Mouse (Mus musculus) limb, embryonic 12.5 days (tissue): ENCODE measurements at regions not wholly inside any gene's neighbourhood (a gene's known extent, or its start where the extent isn't known, plus 50 kb on each side); places are given as distances from the start of the nearest gene placed in this dataset.

Experiments
- ATAC-seq: fragments of 200-750 bp; cut with Nextera tagmentation; 2 replicates; pipeline ENCODE4 v1.8.0; 2017; ENCODE audit warnings: low read depth, moderate TSS enrichment; ENCODE audit not compliant: insufficient number of reproducible peaks, insufficient read depth, low FRiP score, low TSS enrichment
- H3K27ac ChIP-seq: fragments of 300-500 bp; sonication (generic); 2 replicates; pipeline ENCODE4 v1.5.1; 2016; ENCODE audit warnings: mild to moderate bottlenecking, moderate library complexity
- H3K27me3 ChIP-seq: fragments of 300-500 bp; sonication (generic); 2 replicates; pipeline ENCODE4 v1.6.1; 2016; ENCODE audit warnings: mild to moderate bottlenecking, moderate library complexity
- H3K36me3 ChIP-seq: fragments of 300-500 bp; sonication (generic); 2 replicates; pipeline ENCODE4 v1.6.1; 2016; ENCODE audit warnings: mild to moderate bottlenecking, moderate library complexity
- H3K4me1 ChIP-seq: fragments of 300-500 bp; sonication (generic); replicated peaks from 2 replicates; pipeline ENCODE4 v1.6.1; 2016
- H3K4me2 ChIP-seq: fragments of 300-500 bp; sonication (generic); 2 replicates; pipeline ENCODE4 v1.6.1; 2016; ENCODE audit warnings: mild to moderate bottlenecking, moderate library complexity
- H3K4me3 ChIP-seq: fragments of 300-500 bp; sonication (generic); replicated peaks from 2 replicates; pipeline ENCODE4 v1.5.1; 2016; ENCODE audit warnings: mild to moderate bottlenecking
- H3K9ac ChIP-seq: fragments of 300-500 bp; sonication (generic); replicated peaks from 2 replicates; pipeline ENCODE4 v1.6.1; 2016; ENCODE audit warnings: mild to moderate bottlenecking, moderate library complexity
- H3K9me3 ChIP-seq: fragments of 300-500 bp; sonication (generic); 2 replicates; pipeline ENCODE4 v1.6.1; 2016; ENCODE audit warnings: mild to moderate bottlenecking, moderate library complexity
- WGBS: fragments of 180-500 bp; shearing (Covaris S2); methylation state at CpG from one replicate; pipeline ENCODE4 v1.1.7; 2016; 5-methylcytosine and 5-hydroxymethylcytosine counted together

- peak; percentile 66 for ATAC-seq
- WGBS, result 32% methylated on average over 5 of the region's 5 CpGs
- no peaks in the 10 kb centered on the region for H3K36me3 ChIP-seq
- no peaks in the 10 kb centered on the region; the same call in 1 of the 2 replicates for H3K27me3 ChIP-seq
- no peak overlapping the region for H3K27ac ChIP-seq
- H3K9ac ChIP-seq, result no peak overlapping the region
- no peak overlapping the region for H3K4me2 ChIP-seq
- peaks cover 10% of the 10 kb centered on the region for H3K4me1 ChIP-seq
- H3K4me3 ChIP-seq, result no peak overlapping the region
- no peaks in the 10 kb centered on the region for H3K9me3 ChIP-seq
These were observed 169.7 kb upstream of the Kiz start for GRCm38 (mm10) chr2:146685854-146686507.

- no peaks in the 10 kb centered on the region for H3K9me3 ChIP-seq
- no peak overlapping the region for H3K27ac ChIP-seq
- H3K36me3 ChIP-seq, result no peaks in the 10 kb centered on the region
- H3K9ac ChIP-seq, result no peak overlapping the region
- H3K4me2 ChIP-seq, result no peak overlapping the region
- WGBS, result 71% methylated on average over 7 of the region's 7 CpGs
- no peaks in the 10 kb centered on the region; the same call in 1 of the 2 replicates for H3K27me3 ChIP-seq
- peaks cover 22% of the 10 kb centered on the region for H3K4me1 ChIP-seq
- H3K4me3 ChIP-seq, result no peak overlapping the region
- ATAC-seq, result no peak
These were observed 167.1 kb upstream of the Kiz start for GRCm38 (mm10) chr2:146688544-146688943.

- 42% methylated on average over 2 of the region's 2 CpGs for WGBS
- no peak overlapping the region for H3K27ac ChIP-seq
- no peak overlapping the region for H3K4me3 ChIP-seq
- H3K9me3 ChIP-seq, result no peaks in the 10 kb centered on the region
- no peak overlapping the region for H3K9ac ChIP-seq
- no peak overlapping the region for H3K4me2 ChIP-seq
- no peak for ATAC-seq
- H3K27me3 ChIP-seq, result no peaks in the 10 kb centered on the region; the same call in 1 of the 2 replicates
- H3K36me3 ChIP-seq, result no peaks in the 10 kb centered on the region
- peaks cover 23% of the 10 kb centered on the region for H3K4me1 ChIP-seq
These were observed 162.2 kb upstream of the Kiz start for GRCm38 (mm10) chr2:146693484-146693883.

DNA sequence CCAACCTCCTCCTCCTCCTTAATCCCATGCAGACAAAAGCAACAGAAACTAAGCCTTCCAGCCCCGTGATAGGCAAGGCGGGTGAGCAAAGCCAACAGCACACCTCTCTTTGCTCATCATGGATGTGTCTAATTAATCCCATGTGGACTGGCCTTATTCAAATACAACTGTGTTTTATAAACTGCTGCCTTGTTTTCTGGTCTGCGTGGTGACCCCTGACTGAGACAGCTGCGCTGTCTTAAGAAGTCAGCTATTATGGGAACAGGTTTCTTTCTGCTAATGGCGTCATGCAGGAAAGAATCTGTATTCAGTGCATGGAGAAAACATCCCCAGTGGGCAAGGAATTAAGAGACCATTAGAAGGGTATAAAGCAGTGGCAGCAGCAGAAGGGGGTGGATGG, 161.6 kb upstream of the Kiz start:
- ATAC-seq, result peak; percentile 55; the same call in 1 of the 2 replicates
- Histone ChIP-seq H3K9me3 (no peaks in the 10 kb centered on the region), H3K4me1 (peaks cover 23% of the 10 kb centered on the region), H3K36me3 (no peaks in the 10 kb centered on the region), H3K4me3 (no peak overlapping the region), H3K4me2 (peak overlapping the region; percentile 24), H3K27me3 (no peaks in the 10 kb centered on the region), H3K27ac (no peak overlapping the region), H3K9ac (no peak overlapping the region)
- 16% methylated on average over 5 of the region's 5 CpGs for WGBS

- Histone ChIP-seq H3K4me2 (no peak overlapping the region), H3K36me3 (no peaks in the 10 kb centered on the region), H3K4me3 (no peak overlapping the region), H3K27me3 (no peaks in the 10 kb centered on the region), H3K9ac (no peak overlapping the region), H3K27ac (no peak overlapping the region), H3K4me1 (peaks cover 23% of the 10 kb centered on the region), H3K9me3 (no peaks in the 10 kb centered on the region)
- ATAC-seq, result no peak
- WGBS, result 94% methylated on average over 2 of the region's 2 CpGs
These were observed 159.4 kb upstream of the Kiz start for GRCm38 (mm10) chr2:146696277-146696676.

DNA sequence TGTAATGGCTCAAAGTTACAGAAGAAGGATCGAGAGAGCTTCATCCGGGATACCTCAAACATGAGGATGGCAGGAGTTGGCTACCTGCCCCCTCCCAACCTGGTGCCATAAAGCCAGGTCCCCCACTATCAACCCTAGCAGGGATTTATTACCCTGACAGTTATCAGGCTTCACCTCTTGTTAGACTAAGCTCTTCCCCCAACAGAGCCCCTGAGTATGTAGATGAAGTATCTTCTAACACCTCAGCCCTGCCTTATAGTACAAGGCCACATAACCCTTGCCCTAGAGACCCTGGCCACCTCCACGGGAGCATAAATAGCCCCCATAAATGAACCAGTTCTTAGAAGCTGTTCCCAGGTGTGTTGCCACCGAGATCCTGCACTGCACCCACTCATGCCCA, 158.9 kb upstream of the Kiz start:
- Histone ChIP-seq H3K4me2 (no peak overlapping the region), H3K27ac (no peak overlapping the region), H3K9ac (no peak overlapping the region), H3K4me1 (peaks cover 23% of the 10 kb centered on the region), H3K36me3 (no peaks in the 10 kb centered on the region), H3K9me3 (no peaks in the 10 kb centered on the region), H3K4me3 (no peak overlapping the region), H3K27me3 (no peaks in the 10 kb centered on the region)
- no peak for ATAC-seq
- WGBS, result 77% methylated on average over 4 of the region's 4 CpGs

- Histone ChIP-seq H3K36me3 (no peaks in the 10 kb centered on the region), H3K27me3 (no peaks in the 10 kb centered on the region), H3K4me1 (0 out of 2 replicates have a peak, but pooled peaks cover 3% of the 10 kb centered on the region), H3K9ac (no peak overlapping the region), H3K4me3 (no peak overlapping the region), H3K27ac (no peak overlapping the region), H3K9me3 (no peaks in the 10 kb centered on the region), H3K4me2 (no peak overlapping the region)
- WGBS, result 50% methylated on average over 8 of the region's 8 CpGs
- ATAC-seq, result no peak
These were observed 145.0 kb upstream of the Kiz start for GRCm38 (mm10) chr2:146710676-146711075.

DNA sequence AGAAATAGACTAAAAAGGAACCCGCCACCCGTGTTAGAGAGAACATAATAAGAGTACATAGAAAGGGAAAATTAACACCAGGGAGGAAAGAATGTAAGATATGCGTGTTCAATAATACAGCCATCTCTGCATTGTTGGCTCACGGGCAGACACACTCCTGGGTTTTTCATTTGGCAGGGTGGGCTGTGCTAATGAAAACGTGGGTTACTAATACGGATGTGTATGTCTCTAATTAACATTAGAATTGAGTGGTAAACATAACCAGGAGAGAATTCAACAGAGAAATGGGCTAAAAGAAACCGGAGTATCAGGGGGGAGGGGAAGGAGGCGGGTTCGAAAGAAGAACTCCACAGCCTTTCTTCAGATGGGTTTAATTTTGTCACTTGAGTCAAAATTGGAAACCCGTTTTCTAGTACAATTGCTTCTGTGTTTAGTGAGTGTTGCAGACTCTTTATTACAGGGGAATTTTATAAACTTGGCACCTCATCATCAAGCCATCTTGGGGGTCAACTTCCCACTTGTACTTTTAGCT, 134.4 kb upstream of the Kiz start:
- Histone ChIP-seq H3K4me2 (peak overlapping the region; percentile 35), H3K4me3 (no peak overlapping the region), H3K4me1 (peaks cover 13% of the 10 kb centered on the region), H3K9me3 (peaks cover 5% of the 10 kb centered on the region; the same call in 1 of the 2 replicates), H3K27me3 (no peaks in the 10 kb centered on the region), H3K27ac (no peak overlapping the region), H3K36me3 (no peaks in the 10 kb centered on the region), H3K9ac (no peak overlapping the region)
- WGBS, result 21% methylated on average over 10 of the region's 10 CpGs
- ATAC-seq, result no peak

GRCm38 (mm10) chr2:146722351-146723025, 133.2 kb upstream of the Kiz start:
- H3K9ac ChIP-seq, result no peak overlapping the region
- H3K27me3 ChIP-seq, result no peaks in the 10 kb centered on the region
- peak overlapping the region; percentile 23; the same call in 1 of the 2 replicates for H3K4me2 ChIP-seq
- peaks cover 13% of the 10 kb centered on the region for H3K4me1 ChIP-seq
- no peak overlapping the region for H3K27ac ChIP-seq
- H3K36me3 ChIP-seq, result no peaks in the 10 kb centered on the region
- ATAC-seq, result no peak
- H3K4me3 ChIP-seq, result no peak overlapping the region
- no peaks in the 10 kb centered on the region for H3K9me3 ChIP-seq
- WGBS, result 12% methylated on average over 8 of the region's 8 CpGs

- no peak overlapping the region for H3K27ac ChIP-seq
- H3K4me1 ChIP-seq, result peaks cover 13% of the 10 kb centered on the region
- no peak for ATAC-seq
- no peak overlapping the region for H3K4me3 ChIP-seq
- 57% methylated on average over 9 of the region's 9 CpGs for WGBS
- no peaks in the 10 kb centered on the region for H3K36me3 ChIP-seq
- H3K4me2 ChIP-seq, result no peak overlapping the region
- no peak overlapping the region for H3K9ac ChIP-seq
- no peaks in the 10 kb centered on the region for H3K27me3 ChIP-seq
- no peaks in the 10 kb centered on the region for H3K9me3 ChIP-seq
These were observed 132.5 kb upstream of the Kiz start for GRCm38 (mm10) chr2:146723172-146723571.

DNA sequence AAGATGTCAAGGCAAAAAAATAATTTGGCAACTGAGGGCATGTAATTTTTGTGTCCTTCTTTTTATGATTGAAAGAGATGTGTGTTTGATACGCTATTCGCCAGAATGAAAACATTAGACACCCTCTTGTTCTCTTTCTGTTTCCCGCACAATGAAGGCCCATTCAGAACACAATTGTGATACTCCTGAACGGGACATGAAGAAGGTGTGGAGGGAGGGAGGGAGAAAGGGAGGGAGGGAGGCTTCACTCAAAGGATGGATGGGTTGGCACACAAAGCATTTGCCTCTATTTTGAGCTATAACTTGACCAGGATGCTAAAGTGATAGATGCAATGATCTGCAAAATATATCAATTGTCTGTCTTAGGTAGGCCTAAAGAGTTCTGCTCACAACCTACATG, 132.0 kb upstream of the Kiz start:
- no peak for ATAC-seq
- H3K27ac ChIP-seq, result no peak overlapping the region
- H3K27me3 ChIP-seq, result no peaks in the 10 kb centered on the region
- H3K9me3 ChIP-seq, result no peaks in the 10 kb centered on the region
- 91% methylated on average over 4 of the region's 4 CpGs for WGBS
- H3K4me3 ChIP-seq, result no peak overlapping the region
- H3K4me2 ChIP-seq, result no peak overlapping the region
- H3K4me1 ChIP-seq, result peaks cover 13% of the 10 kb centered on the region
- H3K9ac ChIP-seq, result no peak overlapping the region
- no peaks in the 10 kb centered on the region for H3K36me3 ChIP-seq
